Mouse (Mus musculus) heart, postnatal 0 days (tissue): ENCODE data around the gene Espn. TPM values are rescaled to one million over a fixed set of nuclear protein-coding genes. Genes with fewer than 3 reads are reported as not detected.

Experiments
- ATAC-seq: fragments of 200-750 bp; cut with Nextera tagmentation; 2 replicates; pipeline ENCODE4 v1.8.0; 2017; ENCODE audit warnings: low read depth, moderate number of reproducible peaks, moderate library complexity; ENCODE audit not compliant: insufficient read depth
- DNase-seq: peaks from one replicate; pipeline ENCODE4 v3.0.0-alpha.2; 2016; ENCODE audit warnings: low spot score
- H3K27ac ChIP-seq: fragments of 300-500 bp; sonication (generic); 2 replicates; pipeline ENCODE4 v1.5.1; 2014; ENCODE audit warnings: low read depth, mild to moderate bottlenecking
- H3K27me3 ChIP-seq: fragments of 300-500 bp; sonication (generic); 2 replicates; pipeline ENCODE4 v1.6.1; 2014; ENCODE audit warnings: low read length, mixed read lengths; ENCODE audit not compliant: control insufficient read depth, insufficient read depth
- H3K36me3 ChIP-seq: fragments of 300-500 bp; sonication (generic); replicated peaks from 2 replicates; pipeline ENCODE4 v1.6.1; 2014; ENCODE audit warnings: low read length, mixed read lengths; ENCODE audit not compliant: control insufficient read depth, insufficient read depth
- H3K4me1 ChIP-seq: fragments of 300-500 bp; sonication (generic); 2 replicates; pipeline ENCODE4 v1.6.1; 2014; ENCODE audit warnings: antibody characterized with exemption; ENCODE audit not compliant: control insufficient read depth, insufficient read depth
- H3K4me2 ChIP-seq: fragments of 300-500 bp; sonication (generic); 2 replicates; pipeline ENCODE4 v1.6.1; 2014; ENCODE audit warnings: low read depth, mild to moderate bottlenecking, low read length, moderate library complexity
- H3K4me3 ChIP-seq: fragments of 300-500 bp; sonication (generic); 2 replicates; pipeline ENCODE4 v1.5.1; 2014; ENCODE audit warnings: low read depth, low read length
- H3K9ac ChIP-seq: fragments of 300-500 bp; sonication (generic); replicated peaks from 2 replicates; pipeline ENCODE4 v1.6.1; 2014; ENCODE audit warnings: low read depth, low read length, mixed read lengths
- H3K9me3 ChIP-seq: fragments of 300-500 bp; sonication (generic); replicated peaks from 2 replicates; pipeline ENCODE4 v1.6.1; 2016; ENCODE audit warnings: low read length; ENCODE audit not compliant: control insufficient read depth
- CTCF ChIP-seq: IDR thresholded peaks from 2 replicates; pipeline ENCODE4 v1.5.1; 2016; ENCODE audit warnings: antibody characterized with exemption, control low read depth, low read depth
- EP300 ChIP-seq: IDR thresholded peaks from 2 replicates; pipeline ENCODE4 v1.6.1; 2016; ENCODE audit warnings: antibody characterized with exemption, low read depth
- WGBS: fragments of 180-500 bp; shearing (Covaris S2); extraction: QIAGEN DNeasy Blood & Tissue Kit; methylation state at CpG from one replicate; pipeline ENCODE4 v1.1.7; 2014; 5-methylcytosine and 5-hydroxymethylcytosine counted together
- polyA plus RNA-seq: library from polyadenylated mRNA; unstranded; fragments of >200 nt; fragmentation: Nextera tagmentation; extraction: Ambion mirVana; gene quantifications from 2 replicates; pipeline ENCODE4 v1.2.1, GENCODE M21; 2015
- total RNA-seq: library from RNA; depleted of rRNA; stranded (reverse); fragments of >200 nt; gene quantifications from 2 replicates; pipeline ENCODE4 v1.2.3, GENCODE M21; 2014; ENCODE audit warnings: low replicate concordance

Espn gene
- total and polyA plus RNA-seq, 2 experiments from 2014 or later: 0.34 to 0.87 TPM

DNA sequence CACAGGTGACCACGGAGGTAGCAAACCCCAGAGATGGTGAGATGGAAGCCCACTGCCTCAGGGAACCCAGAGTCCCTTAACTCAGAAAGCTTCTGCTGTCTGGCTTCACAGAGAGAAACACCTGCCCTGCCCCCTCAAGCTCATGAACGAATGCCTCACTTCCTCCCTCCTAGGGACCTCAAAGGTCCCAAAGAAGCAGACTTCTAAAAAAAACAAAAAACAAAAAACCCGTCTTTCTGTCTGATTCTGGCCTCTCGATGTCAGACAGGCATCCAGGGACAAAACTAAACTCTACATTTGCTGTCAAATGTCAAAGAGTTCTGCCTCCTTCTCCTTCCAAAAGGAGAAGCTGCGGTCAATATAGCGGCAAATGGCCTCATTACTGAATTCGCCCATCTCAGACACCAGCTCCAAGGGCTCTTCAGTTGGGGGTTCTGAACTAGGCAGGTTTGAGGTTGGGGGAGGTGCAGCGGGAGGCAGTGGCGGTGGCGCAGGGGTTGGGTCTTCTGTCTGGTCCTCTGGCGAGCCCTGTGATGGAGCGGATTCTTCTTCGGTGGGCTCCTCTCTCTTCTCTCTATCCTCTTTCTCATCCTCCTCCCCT, 27.7 kb downstream of the Espn start:
- DNase-seq: no peak
- Histone ChIP-seq H3K27me3 (peaks cover 98% of the 10 kb centered on the region), H3K9ac (no peak overlapping the region), H3K36me3 (no peaks in the 10 kb centered on the region), H3K27ac (no peak overlapping the region), H3K4me1 (peaks cover 25% of the 10 kb centered on the region), H3K4me3 (peak overlapping the region; percentile 45; the same call in 1 of the 2 replicates), H3K9me3 (no peaks in the 10 kb centered on the region), H3K4me2 (peak overlapping the region; percentile 68; the same call in 1 of the 2 replicates)
- WGBS: 12% methylated on average over 13 of the region's 13 CpGs
- ATAC-seq: no peak
- TF ChIP-seq CTCF: no peak
- no peak for TF ChIP-seq EP300

- TF ChIP-seq EP300 (no peak), CTCF (no peak)
- no peak for DNase-seq
- H3K36me3 ChIP-seq: no peaks in the 10 kb centered on the region
- peak overlapping the region; percentile 33 for H3K4me3 ChIP-seq
- WGBS: 3% methylated on average over 12 of the region's 12 CpGs
- H3K27ac ChIP-seq: no peak overlapping the region
- H3K4me2 ChIP-seq: peak overlapping the region; percentile 56
- peaks cover 97% of the 10 kb centered on the region for H3K27me3 ChIP-seq
- H3K9me3 ChIP-seq: no peaks in the 10 kb centered on the region
- peaks cover 21% of the 10 kb centered on the region for H3K4me1 ChIP-seq
- no peak overlapping the region for H3K9ac ChIP-seq
- no peak for ATAC-seq
Measured at GRCm38 (mm10) chr4:152121183-152121505, 31.0 kb downstream of the Espn start.

GRCm38 (mm10) chr4:152120311-152121182, 31.6 kb downstream of the Espn start:
- no peaks in the 10 kb centered on the region for H3K9me3 ChIP-seq
- H3K9ac ChIP-seq: no peak overlapping the region; the same call in 1 of the 2 replicates
- H3K27me3 ChIP-seq: peaks cover 92% of the 10 kb centered on the region
- ATAC-seq (no peak), DNase-seq (peak; percentile 48)
- peak overlapping the region; percentile 33 for H3K4me3 ChIP-seq
- no peak for TF ChIP-seq EP300
- no peak for TF ChIP-seq CTCF
- H3K27ac ChIP-seq: no peak overlapping the region
- H3K4me2 ChIP-seq: peak overlapping the region; percentile 56
- no peaks in the 10 kb centered on the region for H3K36me3 ChIP-seq
- 4% methylated on average over 31 of the region's 31 CpGs for WGBS
- peaks cover 21% of the 10 kb centered on the region for H3K4me1 ChIP-seq

DNA sequence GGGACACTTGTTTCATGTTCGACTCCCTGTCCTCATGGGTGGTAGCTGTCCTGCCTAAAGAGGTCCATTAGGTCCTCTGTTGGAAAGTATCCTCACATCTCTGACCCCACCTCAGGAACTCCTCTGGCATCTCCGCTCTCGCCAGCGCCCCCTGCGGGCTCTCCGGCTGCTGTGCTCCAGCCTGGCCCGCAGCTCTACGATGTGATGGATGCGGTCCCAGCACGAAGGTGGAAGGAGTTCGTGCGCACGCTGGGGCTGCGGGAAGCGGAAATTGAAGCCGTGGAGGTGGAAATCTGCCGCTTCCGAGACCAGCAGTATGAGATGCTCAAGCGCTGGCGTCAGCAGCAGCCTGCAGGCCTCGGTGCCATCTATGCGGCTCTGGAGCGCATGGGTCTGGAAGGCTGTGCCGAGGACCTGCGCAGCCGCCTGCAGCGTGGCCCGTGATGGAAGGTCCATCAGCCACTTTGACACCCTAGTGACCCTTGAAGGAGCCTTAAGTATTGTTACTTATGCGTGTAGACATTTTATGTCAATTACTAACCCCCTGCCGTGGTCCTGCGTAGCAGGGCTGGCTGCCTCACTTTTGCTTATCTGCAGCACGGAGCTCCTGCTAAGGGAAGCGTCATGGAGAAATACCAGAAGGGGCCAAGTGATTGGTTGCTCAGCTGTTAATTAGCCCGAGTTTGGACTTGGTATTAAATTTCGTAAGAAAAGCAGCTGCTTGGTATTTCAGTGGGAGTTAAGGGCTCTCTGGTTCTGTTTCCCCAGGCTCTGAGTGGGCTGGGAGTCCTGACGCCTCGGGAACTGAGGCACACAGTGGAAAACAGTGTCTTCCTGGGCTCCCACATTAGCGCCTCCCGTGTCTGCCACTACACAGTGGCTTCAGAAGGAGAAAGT, 32.5 kb downstream of the Espn start:
- H3K4me2 ChIP-seq: peak overlapping the region; percentile 56; the same call in 1 of the 2 replicates
- DNase-seq: peak; percentile 52

DNA sequence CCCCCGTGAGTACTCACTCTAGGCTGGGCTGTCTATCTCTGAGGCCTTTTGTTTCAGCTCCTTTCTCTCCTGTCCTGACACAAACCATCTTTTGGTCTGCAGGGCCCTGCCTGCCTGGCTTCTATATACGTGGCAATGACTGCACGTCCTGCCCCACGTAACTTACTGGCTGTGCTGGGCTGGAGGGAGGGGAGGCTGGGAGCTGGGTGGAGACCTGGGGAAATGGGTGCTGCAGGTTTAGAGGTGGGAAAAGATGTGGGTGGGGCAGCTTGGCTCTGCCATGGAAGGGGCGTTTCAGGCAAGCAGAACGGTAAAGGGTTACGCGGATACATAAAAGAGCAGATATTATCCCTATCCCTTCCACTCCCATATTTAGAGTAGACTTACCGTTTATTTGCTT, 34.6 kb downstream of the Espn start:
- Histone ChIP-seq H3K4me2 (no peak overlapping the region), H3K36me3 (peaks cover 26% of the 10 kb centered on the region), H3K27me3 (peaks cover 73% of the 10 kb centered on the region), H3K9me3 (no peaks in the 10 kb centered on the region), H3K9ac (no peak overlapping the region), H3K4me1 (peaks cover 16% of the 10 kb centered on the region), H3K4me3 (no peak overlapping the region), H3K27ac (no peak overlapping the region)
- no peak for TF ChIP-seq CTCF
- no peak for TF ChIP-seq EP300
- 74% methylated on average over 9 of the region's 9 CpGs for WGBS
- DNase-seq (no peak), ATAC-seq (no peak)

More for the DNA sequence above, 32.5 kb downstream of the Espn start:
- Histone ChIP-seq H3K9ac (no peak overlapping the region), H3K4me1 (peaks cover 16% of the 10 kb centered on the region), H3K27me3 (peaks cover 92% of the 10 kb centered on the region), H3K9me3 (no peaks in the 10 kb centered on the region), H3K36me3 (peaks cover 6% of the 10 kb centered on the region; the same call in 1 of the 2 replicates), H3K27ac (no peak overlapping the region), H3K4me3 (peak overlapping the region; percentile 33; the same call in 1 of the 2 replicates)
- ATAC-seq: no peak; the same call in 1 of the 2 replicates
- 13% methylated on average over 39 of the region's 39 CpGs for WGBS
- TF ChIP-seq CTCF (peak; percentile 50), EP300 (no peak)
